Mouse (Mus musculus): Measurements from ENCODE around the gene Ncaph.
"Not testable (repeated sequence)": the region's sequence is repeated elsewhere in the genome, so short reads cannot be mapped to it uniquely, and the experiment has no call there.

The Ncaph gene

GRCm38 (mm10) chr2:127086235-127086634 lies 47.5 kb downstream of the Ncaph start:
- no peak for DNase-seq (ENCODE audit: low spot score)

GRCm38 (mm10) chr2:127080591-127081218 lies 53.0 kb downstream of the Ncaph start:
- no peak for DNase-seq (ENCODE audit: low spot score)

GRCm38 (mm10) chr2:127079881-127080590 lies 53.7 kb downstream of the Ncaph start:
- DNase-seq (ENCODE audit: low spot score) = no peak

GRCm38 (mm10) chr2:127079066-127079465 lies 54.7 kb downstream of the Ncaph start:
- not testable (repeated sequence) for DNase-seq (ENCODE audit: low spot score)

- DNase-seq (ENCODE audit: low spot score) = no peak
Measured at GRCm38 (mm10) chr2:127077611-127078010, 56.1 kb downstream of the Ncaph start.

- DNase-seq (ENCODE audit: low spot score) = no peak
Measured at GRCm38 (mm10) chr2:127074116-127074515, 59.6 kb downstream of the Ncaph start.

GRCm38 (mm10) chr2:127070879-127071278 lies 62.9 kb downstream of the Ncaph start:
- DNase-seq (ENCODE audit: low spot score) = no peak

- DNase-seq (ENCODE audit: low spot score) = peak; percentile 94
Measured at GRCm38 (mm10) chr2:127070435-127070841, 63.3 kb downstream of the Ncaph start, which contains the start of gene Blvra. TSS of gene Blvra (plus strand) at chr2:127070665.

- DNase-seq (ENCODE audit: low spot score) = peak; percentile 1
Measured at GRCm38 (mm10) chr2:127069781-127070434, 63.8 kb downstream of the Ncaph start.

- no peak for DNase-seq (ENCODE audit: low spot score)
Measured at GRCm38 (mm10) chr2:127068806-127069205, 64.9 kb downstream of the Ncaph start.

GRCm38 (mm10) chr2:127061471-127061870 lies 72.3 kb downstream of the Ncaph start:
- DNase-seq (ENCODE audit: low spot score) = no peak

All from retina, embryonic 14.5 days (tissue).